Mouse (Mus musculus): ENCODE data around the gene Dnajc9. TPM values are rescaled to one million over a fixed set of nuclear protein-coding genes. Genes with fewer than 3 reads are reported as not detected.
A peak's percentile ranks its signal among the peaks of the same experiment; 100 is the strongest.

Gene Dnajc9
- polyA plus RNA-seq (2015; fragmentation: Nextera tagmentation; extraction: Ambion mirVana): 205 and 222 TPM in 2 replicates

- DNase-seq (ENCODE audit: low spot score): peak; percentile 94
Observed at GRCm38 (mm10) chr14:20388441-20389129, at the start of gene Dnajc9. Gene Dnajc9 (minus strand): TSS chr14:20388910.

- DNase-seq (ENCODE audit: low spot score): no peak
Observed at GRCm38 (mm10) chr14:20436976-20437375, 48.3 kb upstream of the Dnajc9 start.

GRCm38 (mm10) chr14:20432420-20432819 lies 43.7 kb upstream of the Dnajc9 start:
- no peak for DNase-seq (ENCODE audit: low spot score)

GRCm38 (mm10) chr14:20431726-20432125 lies 43.0 kb upstream of the Dnajc9 start:
- no peak for DNase-seq (ENCODE audit: low spot score)

- no peak for DNase-seq (ENCODE audit: low spot score)
Observed at GRCm38 (mm10) chr14:20429833-20430232, 41.1 kb upstream of the Dnajc9 start.

GRCm38 (mm10) chr14:20428593-20428992 lies 39.9 kb upstream of the Dnajc9 start:
- DNase-seq (ENCODE audit: low spot score): no peak

GRCm38 (mm10) chr14:20423046-20423445 lies 34.3 kb upstream of the Dnajc9 start:
- no peak for DNase-seq (ENCODE audit: low spot score)

- no peak for DNase-seq (ENCODE audit: low spot score)
Observed at GRCm38 (mm10) chr14:20422257-20422656, 33.5 kb upstream of the Dnajc9 start.

GRCm38 (mm10) chr14:20400071-20400470 lies 11.4 kb upstream of the Dnajc9 start:
- peak; percentile 41 for DNase-seq (ENCODE audit: low spot score)

GRCm38 (mm10) chr14:20398864-20399263 lies 10.2 kb upstream of the Dnajc9 start:
- peak; percentile 26 for DNase-seq (ENCODE audit: low spot score)

- DNase-seq (ENCODE audit: low spot score): no peak
Observed at GRCm38 (mm10) chr14:20397220-20397619, 8.5 kb upstream of the Dnajc9 start.

GRCm38 (mm10) chr14:20393205-20393913 lies 4.6 kb upstream of the Dnajc9 start, which contains the start of gene Mrps16:
Gene Mrps16 (minus strand): TSS chr14:20393634.
- peak; percentile 98 for DNase-seq (ENCODE audit: low spot score)

GRCm38 (mm10) chr14:20392326-20392725 lies 3.6 kb upstream of the Dnajc9 start:
- DNase-seq (ENCODE audit: low spot score): no peak

GRCm38 (mm10) chr14:20389446-20390079 lies 853 bp upstream of the Dnajc9 start:
- no peak for DNase-seq (ENCODE audit: low spot score)

GRCm38 (mm10) chr14:20379753-20380430 lies 8.8 kb downstream of the Dnajc9 start:
- peak; percentile 33 for DNase-seq (ENCODE audit: low spot score)

GRCm38 (mm10) chr14:20379087-20379640 lies 9.5 kb downstream of the Dnajc9 start:
- no peak for DNase-seq (ENCODE audit: low spot score)

- peak; percentile 82 for DNase-seq (ENCODE audit: low spot score)
Observed at GRCm38 (mm10) chr14:20378313-20379061, 10.2 kb downstream of the Dnajc9 start.

GRCm38 (mm10) chr14:20377112-20377521 lies 11.6 kb downstream of the Dnajc9 start:
- DNase-seq (ENCODE audit: low spot score): no peak

- DNase-seq (ENCODE audit: low spot score): no peak
Observed at GRCm38 (mm10) chr14:20371854-20372253, 16.9 kb downstream of the Dnajc9 start.

GRCm38 (mm10) chr14:20370798-20371197 lies 17.9 kb downstream of the Dnajc9 start:
- DNase-seq (ENCODE audit: low spot score): no peak
